Mouse (Mus musculus): ENCODE measurements around the gene Arl10.

Arl10 gene

GRCm38 (mm10) chr13:54574854-54575481 lies at the start of gene Arl10:
TSS of gene Arl10 (plus strand) at chr13:54575015.
- DNase-seq = peak; percentile 78

- DNase-seq = no peak
Observed at GRCm38 (mm10) chr13:54527140-54527539, 47.7 kb upstream of the Arl10 start.

DNA sequence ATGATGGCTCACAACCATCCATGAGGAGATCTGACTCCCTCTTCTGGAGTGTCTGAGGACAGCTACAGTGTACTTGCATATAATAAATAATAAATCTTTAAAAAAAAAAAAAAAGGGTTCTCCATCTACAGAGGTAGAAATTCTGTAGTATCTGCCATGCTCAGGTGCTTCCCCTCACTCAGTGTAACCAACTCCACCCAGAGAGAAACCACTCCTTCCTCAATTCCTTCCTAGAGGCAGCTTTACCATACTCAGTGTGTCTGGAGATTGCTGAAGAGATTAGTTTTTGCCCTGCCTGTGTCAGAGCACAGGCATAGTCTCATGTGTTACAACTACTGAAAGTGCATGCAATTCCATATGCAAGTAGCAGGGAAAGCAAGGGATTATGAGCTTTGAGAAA lies 42.7 kb upstream of the Arl10 start:
- no peak for DNase-seq

- peak; percentile 49 for DNase-seq
Observed at GRCm38 (mm10) chr13:54548036-54548435, 26.8 kb upstream of the Arl10 start.

GRCm38 (mm10) chr13:54556176-54556575 lies 18.6 kb upstream of the Arl10 start:
- no peak for DNase-seq

DNA sequence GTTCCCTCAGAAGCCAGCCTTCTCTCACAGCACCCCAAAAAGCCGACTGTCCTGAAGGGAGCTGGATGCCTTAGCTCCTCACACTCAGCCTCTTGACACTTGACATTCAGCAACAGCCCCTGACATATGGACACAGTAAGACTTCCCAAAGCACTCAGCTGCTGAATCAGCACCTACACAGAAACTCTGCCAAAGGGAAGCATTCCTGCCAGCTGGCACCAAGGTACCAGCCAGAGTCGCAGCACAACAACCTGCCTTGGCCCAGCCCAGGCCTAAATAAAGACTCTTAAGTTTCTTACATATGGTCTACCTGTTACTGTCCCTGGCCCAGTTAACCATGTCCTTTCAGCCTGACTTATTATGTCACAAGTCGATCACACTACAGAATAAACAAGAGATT lies 18.0 kb upstream of the Arl10 start:
- peak; percentile 77 for DNase-seq

GRCm38 (mm10) chr13:54557652-54558051 lies 17.2 kb upstream of the Arl10 start:
- DNase-seq = peak; percentile 84

DNA sequence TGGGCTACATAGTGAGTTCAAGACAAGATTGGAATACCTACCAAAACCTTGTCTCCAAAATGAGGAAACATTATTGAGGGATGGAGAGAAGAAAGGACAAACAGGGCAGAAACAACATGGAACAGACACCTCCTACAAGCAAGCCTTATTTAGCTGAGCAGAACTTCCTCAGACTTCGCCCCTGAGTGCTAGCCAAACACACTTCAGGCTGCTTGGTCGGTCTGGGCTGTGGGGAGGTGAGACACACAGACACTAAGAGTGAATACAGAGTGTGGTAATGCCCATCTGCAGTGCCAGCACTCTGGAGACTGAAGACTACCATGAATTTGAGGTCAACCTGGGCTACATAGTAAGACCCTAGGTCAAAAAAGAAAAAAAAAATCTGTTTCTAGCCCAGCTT lies 15.2 kb upstream of the Arl10 start:
- DNase-seq = no peak

- DNase-seq = no peak
Observed at GRCm38 (mm10) chr13:54560608-54561007, 14.2 kb upstream of the Arl10 start.

- peak; percentile 98 for DNase-seq
Observed at GRCm38 (mm10) chr13:54562562-54562961, 12.3 kb upstream of the Arl10 start.

- no peak for DNase-seq
Observed at GRCm38 (mm10) chr13:54564232-54565200, 10.3 kb upstream of the Arl10 start.

DNA sequence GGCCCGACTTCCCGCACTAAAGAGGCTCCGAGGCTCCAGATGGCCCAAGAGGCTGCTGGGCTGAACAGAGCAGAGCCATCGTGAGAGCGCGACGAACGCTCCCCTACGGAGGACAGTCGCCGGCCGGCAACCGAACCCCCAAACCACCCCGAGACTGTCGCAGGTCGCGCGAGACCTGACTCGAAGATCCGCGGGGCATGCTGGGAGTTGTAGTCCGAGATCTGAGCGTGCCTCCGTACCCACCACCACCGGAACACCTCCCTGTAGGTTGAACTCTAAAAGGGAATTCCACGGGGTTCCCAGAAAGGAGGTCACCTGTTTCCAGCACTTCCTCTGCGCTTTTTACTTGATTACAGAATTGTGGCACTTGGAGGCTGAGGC lies 9.6 kb upstream of the Arl10 start, which contains the start of gene 4833439L19Rik:
Gene 4833439L19Rik (minus strand): TSS at position 235 of the 381 bp plus-strand sequence.
- peak; percentile 93 for DNase-seq

- peak; percentile 88 for DNase-seq
Observed at GRCm38 (mm10) chr13:54565594-54566345, 9.0 kb upstream of the Arl10 start.

- DNase-seq = peak; percentile 44
Observed at GRCm38 (mm10) chr13:54568380-54568779, 6.4 kb upstream of the Arl10 start.

DNA sequence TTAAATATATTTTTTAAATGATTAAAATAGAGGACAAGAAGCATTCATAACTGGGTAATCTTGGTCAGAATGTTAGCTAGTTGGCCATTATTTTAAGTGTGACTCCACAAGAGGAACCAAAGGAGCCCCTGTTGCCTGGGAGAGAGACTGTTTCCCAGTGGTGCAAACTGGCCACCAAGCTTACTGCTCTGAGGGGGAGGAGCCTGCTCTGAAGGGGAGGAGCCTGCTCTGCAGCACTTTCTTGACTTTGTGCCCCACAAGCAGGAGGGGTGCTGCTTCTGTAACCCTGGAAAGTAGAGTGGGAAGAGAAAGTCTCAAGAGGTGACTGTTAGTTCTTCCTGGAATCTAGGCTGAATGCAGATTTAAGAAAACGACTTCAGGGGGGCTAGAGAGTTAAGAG lies 5.5 kb upstream of the Arl10 start:
- no peak for DNase-seq

GRCm38 (mm10) chr13:54570736-54571135 lies 4.1 kb upstream of the Arl10 start:
- no peak for DNase-seq

GRCm38 (mm10) chr13:54571637-54572036 lies 3.2 kb upstream of the Arl10 start:
- no peak for DNase-seq

GRCm38 (mm10) chr13:54572621-54573020 lies 2.2 kb upstream of the Arl10 start:
- DNase-seq = no peak

DNA sequence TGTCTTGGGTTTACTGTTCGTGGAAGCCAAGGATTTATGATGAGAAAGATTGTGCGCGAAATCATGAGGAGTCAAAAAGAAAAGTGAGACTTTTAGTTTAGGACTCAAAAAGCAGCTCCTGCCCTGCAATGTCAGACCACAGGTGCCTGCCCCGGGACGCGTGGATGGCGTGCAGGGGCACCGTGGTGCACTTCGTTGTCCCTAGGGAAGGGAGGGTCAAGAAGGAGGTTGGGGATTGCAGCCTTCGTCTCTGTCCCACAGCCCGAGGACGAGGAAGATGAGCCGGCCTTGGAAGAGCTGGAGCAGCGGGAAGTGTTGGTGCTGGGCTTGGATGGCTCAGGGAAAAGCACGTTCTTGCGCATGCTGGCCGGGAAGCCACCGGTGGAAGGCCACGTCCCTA lies 674 bp downstream of the Arl10 start:
- no peak for DNase-seq

DNA sequence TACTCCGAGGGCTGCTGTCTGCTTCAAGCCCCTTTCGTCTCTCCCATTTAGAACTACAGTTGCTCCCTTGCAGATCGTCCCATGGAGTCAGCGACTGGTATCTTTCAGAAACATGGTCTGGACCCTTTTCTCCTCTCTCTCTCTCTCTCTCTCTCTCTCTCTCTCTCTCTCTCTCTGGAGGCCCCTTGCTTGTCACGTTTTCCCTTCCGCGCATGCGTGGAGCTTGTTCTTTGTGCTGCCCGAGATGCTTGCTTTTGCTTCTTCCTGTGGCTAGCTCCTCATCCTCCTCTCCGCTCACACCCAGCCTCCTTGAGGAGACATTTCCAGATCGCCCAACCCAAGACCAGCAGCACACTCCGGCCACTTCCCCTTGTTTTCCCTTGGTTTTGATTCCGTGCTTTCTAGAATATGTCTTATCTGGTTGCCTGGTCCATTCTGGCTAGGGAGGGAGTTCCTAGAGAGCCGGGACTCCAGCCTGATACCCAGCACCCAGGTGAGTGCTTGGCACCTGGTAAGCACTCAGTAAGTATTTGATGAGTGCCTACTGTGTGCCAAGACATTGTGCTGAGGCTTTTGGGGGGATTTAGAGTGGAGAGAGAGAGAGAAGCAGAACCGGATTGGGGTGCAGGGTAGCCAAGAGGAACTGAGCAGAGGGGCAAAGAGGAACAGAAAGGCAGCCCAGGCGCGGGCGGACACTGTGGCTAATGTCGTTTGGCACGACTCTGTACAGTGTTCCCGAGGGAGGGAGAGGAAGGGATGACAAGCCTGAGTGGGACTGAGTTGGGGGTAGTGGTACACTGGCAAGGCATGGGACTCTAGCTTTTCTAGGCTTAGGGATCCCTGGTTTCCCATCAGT lies 3.1 kb downstream of the Arl10 start:
- no peak for DNase-seq

GRCm38 (mm10) chr13:54581385-54581784 lies 6.6 kb downstream of the Arl10 start:
- peak; percentile 34 for DNase-seq

GRCm38 (mm10) chr13:54582126-54582525 lies 7.3 kb downstream of the Arl10 start:
- DNase-seq = no peak
